Mouse (Mus musculus) MEL (cell line): ENCODE data around the gene Larp7.

Source experiments
- CTCF ChIP-seq, 3 experiments: IDR thresholded peaks in 2 of 3; conservative IDR thresholded peaks in 1 of 3; 2 replicates each; pipeline ENCODE4 v1.5.1; 2011 to 2012; ENCODE audit warnings: low read length in 3 of 3, low read depth in 2 of 3, mild to moderate bottlenecking in 2 of 3, improper control_type of control experiment in 1 of 3, inconsistent platforms in 1 of 3, mixed read lengths in 1 of 3, moderate library complexity in 1 of 3; ENCODE audit not compliant: control insufficient read depth in 1 of 3, insufficient read depth in 1 of 3, poor library complexity in 1 of 3, severe bottlenecking in 1 of 3
- GABPA ChIP-seq: IDR thresholded peaks from 2 replicates; pipeline ENCODE4 v1.6.1; 2012; ENCODE audit warnings: low read depth, mild to moderate bottlenecking, inconsistent platforms, low read length, improper control_type of control experiment, moderate library complexity
- GATA1 ChIP-seq: IDR thresholded peaks from 2 replicates; pipeline ENCODE4 v1.6.1; 2011; ENCODE audit warnings: low read depth, low read length, improper control_type of control experiment
- HCFC1 ChIP-seq: IDR thresholded peaks from 2 replicates; pipeline ENCODE4 v1.6.1; 2012; ENCODE audit warnings: low read depth, mild to moderate bottlenecking, inconsistent platforms, low read length, improper control_type of control experiment, moderate library complexity
- MEF2A ChIP-seq: IDR thresholded peaks from 2 replicates; pipeline ENCODE4 v1.6.1; 2014; ENCODE audit warnings: low read depth, mild to moderate bottlenecking, inconsistent platforms, low read length, improper control_type of control experiment; ENCODE audit not compliant: poor library complexity, insufficient replicate concordance, severe bottlenecking; ENCODE audit errors: extremely low read depth
- MYC ChIP-seq: IDR thresholded peaks from 2 replicates; pipeline ENCODE4 v1.6.1; 2011; ENCODE audit warnings: low read depth, mild to moderate bottlenecking, low read length, improper control_type of control experiment, moderate library complexity
- POLR2A ChIP-seq, 2 experiments: IDR thresholded peaks; 2 replicates each; pipeline ENCODE4 v1.6.1; 2011 to 2012; ENCODE audit warnings: low read length in 2 of 2, mild to moderate bottlenecking in 2 of 2, control low read depth in 1 of 2, improper control_type of control experiment in 1 of 2, low read depth in 1 of 2, moderate library complexity in 1 of 2; ENCODE audit not compliant: control insufficient read depth in 1 of 2, insufficient read depth in 1 of 2, poor library complexity in 1 of 2
- RCOR1 ChIP-seq: IDR thresholded peaks from 2 replicates; pipeline ENCODE4 v1.6.1; 2012; ENCODE audit warnings: low read depth, mild to moderate bottlenecking, inconsistent platforms, low read length, improper control_type of control experiment
- ZC3H11A ChIP-seq: IDR thresholded peaks from 2 replicates; pipeline ENCODE4 v1.6.1; 2012; ENCODE audit warnings: low read depth, mild to moderate bottlenecking, inconsistent platforms, low read length, improper control_type of control experiment

- no peak for TF ChIP-seq HCFC1
- TF ChIP-seq MEF2A: no peak
- peak; percentile 20; the same call in 1 of the 2 replicates for TF ChIP-seq GATA1
- no peak for TF ChIP-seq ZC3H11A
- no peak for TF ChIP-seq GABPA
- TF ChIP-seq MYC: no peak
- no peak for TF ChIP-seq CTCF (IDR thresholded peaks at IDR 0.05 in 2 of 3, conservative IDR thresholded peaks at IDR 0.05 in 1 of 3; ENCODE audit: control insufficient read depth in 1 of 3, insufficient read depth in 1 of 3, low read depth in 2 of 3, low read length in 3 of 3, poor library complexity in 1 of 3, severe bottlenecking in 1 of 3)
- TF ChIP-seq POLR2A (IDR thresholded peaks at IDR 0.05; ENCODE audit: control insufficient read depth in 1 of 2, insufficient read depth in 1 of 2, low read depth in 1 of 2, low read length in 2 of 2, poor library complexity in 1 of 2): no peak
- TF ChIP-seq RCOR1: 0 out of 2 replicates have a peak, but pooled peaks have one; percentile 15
Observed at GRCm38 (mm10) chr3:127530293-127530692, 22.9 kb downstream of the Larp7 start.
